Mouse (Mus musculus) embryonic facial prominence, embryonic 12.5 days (tissue): ENCODE results near the gene Gm28363. TPM values are rescaled to one million over a fixed set of nuclear protein-coding genes. Genes with fewer than 3 reads are reported as not detected.
"Not testable (repeated sequence)": the region's sequence is repeated elsewhere in the genome, so short reads cannot be mapped to it uniquely, and the experiment has no call there.

Source experiments
- ATAC-seq: fragments of 200-750 bp; cut with Nextera tagmentation; 2 replicates; pipeline ENCODE4 v1.8.0; 2017; ENCODE audit not compliant: insufficient number of reproducible peaks, insufficient read depth, low FRiP score, low TSS enrichment
- H3K27ac ChIP-seq: fragments of 300-500 bp; sonication (generic); 2 replicates; pipeline ENCODE4 v1.5.1; 2016; ENCODE audit warnings: mild to moderate bottlenecking
- H3K27me3 ChIP-seq: fragments of 300-500 bp; sonication (generic); 2 replicates; pipeline ENCODE4 v1.6.1; 2016; ENCODE audit warnings: mild to moderate bottlenecking, moderate library complexity
- H3K36me3 ChIP-seq: fragments of 300-500 bp; sonication (generic); 2 replicates; pipeline ENCODE4 v1.6.1; 2016; ENCODE audit warnings: mild to moderate bottlenecking
- H3K4me1 ChIP-seq: fragments of 300-500 bp; sonication (generic); 2 replicates; pipeline ENCODE4 v1.6.1; 2016
- H3K4me2 ChIP-seq: fragments of 300-500 bp; sonication (generic); replicated peaks from 2 replicates; pipeline ENCODE4 v1.6.1; 2016; ENCODE audit warnings: mild to moderate bottlenecking, moderate library complexity
- H3K4me3 ChIP-seq: fragments of 300-500 bp; sonication (generic); 2 replicates; pipeline ENCODE4 v1.5.1; 2016; ENCODE audit warnings: mild to moderate bottlenecking
- H3K9ac ChIP-seq: fragments of 300-500 bp; sonication (generic); 2 replicates; pipeline ENCODE4 v1.6.1; 2016; ENCODE audit warnings: mild to moderate bottlenecking, moderate library complexity
- H3K9me3 ChIP-seq: fragments of 300-500 bp; sonication (generic); 2 replicates; pipeline ENCODE4 v1.6.1; 2016; ENCODE audit warnings: mild to moderate bottlenecking, moderate library complexity
- WGBS: fragments of 180-500 bp; shearing (Covaris S2); methylation state at CpG from one replicate; pipeline ENCODE4 v1.1.7; 2016; 5-methylcytosine and 5-hydroxymethylcytosine counted together
- polyA plus RNA-seq: library from polyadenylated mRNA; unstranded; fragments of >200 nt; fragmentation: Nextera tagmentation; extraction: Ambion mirVana; gene quantifications from 2 replicates; pipeline ENCODE4 v1.2.1, GENCODE M21; 2016

The Gm28363 gene
- not detected in 2 replicates for polyA plus RNA-seq

DNA sequence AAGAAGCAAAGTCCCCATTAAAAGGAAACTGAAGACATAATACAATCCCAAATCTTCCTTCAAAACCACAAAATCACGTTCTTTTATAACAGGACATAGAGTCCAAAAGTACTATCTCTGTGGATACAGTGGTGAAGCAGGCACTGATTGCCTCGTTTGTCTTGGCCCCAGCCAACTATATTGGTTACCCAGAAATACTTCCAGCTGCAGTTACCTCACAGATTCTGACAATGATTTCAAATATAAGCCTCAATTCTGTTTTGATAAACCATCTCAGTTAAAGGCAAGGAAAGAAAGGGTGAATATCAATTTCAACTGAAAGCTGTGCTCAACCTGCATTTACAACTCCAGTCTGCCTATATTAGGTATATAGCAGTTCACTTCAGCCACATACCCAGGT is at the start of gene Gm28363:
Gene Gm28363 (plus strand): TSS at position 301 of the 400 bp plus-strand sequence.
- not testable (repeated sequence) for ATAC-seq, H3K9me3 ChIP-seq, H3K4me2 ChIP-seq, H3K4me3 ChIP-seq, H3K27ac ChIP-seq, H3K27me3 ChIP-seq, H3K4me1 ChIP-seq, H3K9ac ChIP-seq, H3K36me3 ChIP-seq
- WGBS, result 61% methylated on average over 2 of the region's 2 CpGs

DNA sequence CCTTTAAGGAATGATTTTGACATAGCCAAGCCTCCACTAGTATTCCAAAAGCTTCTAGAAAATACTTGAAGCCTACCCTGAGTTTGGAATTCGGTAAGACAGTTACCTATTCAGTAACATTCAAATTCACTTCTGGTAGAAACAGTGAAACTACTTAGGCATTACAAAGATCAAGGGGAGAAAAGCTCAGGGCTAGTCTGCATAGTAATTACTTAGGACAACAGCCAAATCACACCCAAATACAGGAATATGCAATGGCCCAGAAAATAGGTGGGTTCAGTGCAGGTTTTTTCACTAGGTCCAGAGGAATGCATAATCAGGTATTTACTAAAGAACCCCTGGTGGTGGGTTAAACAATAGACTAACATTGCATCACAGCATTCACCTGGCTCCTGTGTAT is 46.7 kb upstream of the Gm28363 start:
- H3K4me3 ChIP-seq, H3K27me3 ChIP-seq, ATAC-seq, H3K9ac ChIP-seq, H3K36me3 ChIP-seq, H3K4me1 ChIP-seq, H3K4me2 ChIP-seq, H3K27ac ChIP-seq, H3K9me3 ChIP-seq: not testable (repeated sequence)
- 55% methylated on average over 1 of the region's 1 CpGs for WGBS

Other genes starting within 250 kb of the Gm28363 start
- not detected in 2 replicates for gene B020011L13Rik, start 84.0 kb downstream of the Gm28363 start, polyA plus RNA-seq
- gene Gm28360, start 132.9 kb downstream of the Gm28363 start, polyA plus RNA-seq, result not detected in 2 replicates
- not detected in 2 replicates for gene Gm28168, start 230.9 kb downstream of the Gm28363 start, polyA plus RNA-seq